Mouse (Mus musculus) layer of hippocampus, adult 2 months (tissue): Measurements from ENCODE around the gene Tet3. TPM values are rescaled to one million over a fixed set of nuclear protein-coding genes. Genes with fewer than 3 reads are reported as not detected.

Experiments
- DNase-seq, 2 experiments: peaks; one replicate each; pipeline ENCODE4 v3.0.0; 2022; ENCODE audit warnings: low spot score in 2 of 2
- H3K27ac ChIP-seq: fragments of 200-600 bp; 2 replicates; pipeline ENCODE4 v1.8.1; 2022
- H3K4me3 ChIP-seq: fragments of 200-600 bp; 2 replicates; pipeline ENCODE4 v1.8.1; 2022; ENCODE audit warnings: mild to moderate bottlenecking
- CTCF ChIP-seq: fragments of 200-600 bp; conservative IDR thresholded peaks from 2 replicates; pipeline ENCODE4 v1.8.1; 2022; ENCODE audit warnings: antibody characterized with exemption, mild to moderate bottlenecking, moderate library complexity
- total RNA-seq, 2 experiments: library from RNA; stranded (reverse); gene quantifications; 2 replicates each; pipeline ENCODE4 v1.2.3; 2021

Tet3 gene
- total RNA-seq, 2 experiments from 2014 or later = 61.0 to 65.9 TPM

- H3K4me3 ChIP-seq = no peak overlapping the region
- peak; percentile 50 to 56 for DNase-seq
- TF ChIP-seq CTCF = no peak
- peak overlapping the region; percentile 70 for H3K27ac ChIP-seq
Measured at GRCm38 (mm10) chr6:83427968-83428731, 30.7 kb downstream of the Tet3 start.

GRCm38 (mm10) chr6:83427512-83427911, 31.4 kb downstream of the Tet3 start:
- Histone ChIP-seq H3K27ac (peak overlapping the region; percentile 70), H3K4me3 (peak overlapping the region; percentile 4; the same call in 1 of the 2 replicates)
- DNase-seq = no peak
- TF ChIP-seq CTCF = no peak

- peak overlapping the region; percentile 70; the same call in 1 of the 2 replicates for H3K27ac ChIP-seq
- TF ChIP-seq CTCF = no peak
Measured at GRCm38 (mm10) chr6:83426576-83426975, 32.3 kb downstream of the Tet3 start.

GRCm38 (mm10) chr6:83424053-83424404, 34.9 kb downstream of the Tet3 start:
- Histone ChIP-seq H3K27ac (peak overlapping the region; percentile 28; the same call in 1 of the 2 replicates), H3K4me3 (no peak overlapping the region)
- TF ChIP-seq CTCF = no peak
- DNase-seq = no peak

More at GRCm38 (mm10) chr6:83426576-83426975, 32.3 kb downstream of the Tet3 start:
- H3K4me3 ChIP-seq = no peak overlapping the region
- no peak for DNase-seq

GRCm38 (mm10) chr6:83423400-83424052, 35.4 kb downstream of the Tet3 start:
- H3K27ac ChIP-seq = peak overlapping the region; percentile 28; the same call in 1 of the 2 replicates
- H3K4me3 ChIP-seq = no peak overlapping the region
- no peak for TF ChIP-seq CTCF
- DNase-seq = no peak

- Histone ChIP-seq H3K4me3 (no peak overlapping the region), H3K27ac (no peak overlapping the region)
- DNase-seq = no peak
- TF ChIP-seq CTCF = no peak
Measured at GRCm38 (mm10) chr6:83421866-83422649, 36.8 kb downstream of the Tet3 start.

- DNase-seq = no peak
- TF ChIP-seq CTCF = no peak
- no peak overlapping the region for H3K27ac ChIP-seq
- H3K4me3 ChIP-seq = no peak overlapping the region
Measured at GRCm38 (mm10) chr6:83419516-83419915, 39.4 kb downstream of the Tet3 start.

- no peak for TF ChIP-seq CTCF
- no peak for DNase-seq
- Histone ChIP-seq H3K27ac (no peak overlapping the region), H3K4me3 (no peak overlapping the region)
Measured at GRCm38 (mm10) chr6:83417531-83417930, 41.4 kb downstream of the Tet3 start.

GRCm38 (mm10) chr6:83417104-83417502, 41.8 kb downstream of the Tet3 start:
- DNase-seq = no peak
- TF ChIP-seq CTCF = no peak
- Histone ChIP-seq H3K4me3 (no peak overlapping the region), H3K27ac (no peak overlapping the region)

GRCm38 (mm10) chr6:83416261-83417103, 42.4 kb downstream of the Tet3 start:
- H3K27ac ChIP-seq = 0 out of 2 replicates have a peak overlapping the region, but pooled peaks have one; percentile 23
- no peak for DNase-seq
- no peak for TF ChIP-seq CTCF
- no peak overlapping the region for H3K4me3 ChIP-seq

- DNase-seq = no peak
- H3K27ac ChIP-seq = no peak overlapping the region; the same call in 1 of the 2 replicates
- no peak for TF ChIP-seq CTCF
- no peak overlapping the region for H3K4me3 ChIP-seq
Measured at GRCm38 (mm10) chr6:83415356-83415940, 43.4 kb downstream of the Tet3 start.
